ENCODE assay signal across 37 mouse cellular contexts in the genomic region with DNA sequence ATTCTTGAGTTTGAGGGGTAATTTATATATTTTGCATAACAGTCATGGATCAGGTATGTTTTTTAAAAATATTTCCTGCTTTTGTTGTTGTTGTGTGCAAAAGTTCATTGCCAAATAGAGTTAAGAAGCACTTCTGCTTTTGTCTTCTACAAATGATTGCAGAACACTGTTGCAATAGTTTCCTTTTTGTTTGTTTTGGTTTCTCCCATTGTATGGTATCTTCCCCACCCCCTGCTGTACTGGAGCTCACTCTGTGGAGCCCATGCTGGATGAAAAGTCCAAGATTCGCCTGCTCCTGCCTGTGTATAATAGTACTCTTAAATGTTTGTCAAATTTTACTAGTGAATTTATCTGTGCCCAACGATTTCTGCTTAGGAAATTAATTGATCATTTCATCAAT. TPM values are rescaled to one million over a fixed set of nuclear protein-coding genes. Genes with fewer than 3 reads are reported as not detected.
DNase-seq lines count a peak whose midpoint lies in the region; ATAC-seq and TF ChIP-seq lines count a peak whose summit lies in the region.
"Had no signal": no experiment of that assay in that cellular context is flagged by ENCODE, and none has a peak within 500 bp of the region (broad histone marks: within the 10 kb centered on the region; RNA-seq: fewer than 3 reads in every experiment).

No protein-coding gene starts in this region.

- no peak for ATAC-seq in liver, embryonic 12.5 days
- no peak for ATAC-seq in midbrain, embryonic 14.5 days (ENCODE audit: low FRiP score, low TSS enrichment)
- ATAC-seq in granulocyte monocyte progenitor cell, adult 5-6 weeks (replicated peaks; ENCODE audit: poor library complexity, severe bottlenecking) = peak; percentile 97
- peak; percentile 91 for ATAC-seq in monocyte, adult 5-6 weeks (replicated peaks; ENCODE audit: insufficient number of reproducible peaks, low FRiP score, low TSS enrichment, poor library complexity, severe bottlenecking)
- ATAC-seq: activated CD4-positive, CD25-positive, alpha-beta regulatory T cell, adult 4 months; hindbrain, embryonic 16.5 days; intestine, embryonic 16.5 days had no signal

- H3K4me3 ChIP-seq in liver, adult 2 months (ENCODE audit: insufficient read depth, low read depth, low read length) = no peak overlapping the region
- no peak overlapping the region for H3K4me3 ChIP-seq in liver, embryonic 12.5 days
- H3K4me3 ChIP-seq in midbrain, embryonic 14.5 days (replicated peaks; ENCODE audit: low read depth, low read length) = no peak overlapping the region
- H3K4me3 ChIP-seq in midbrain, embryonic 10.5 days = no peak overlapping the region
- H3K4me3 ChIP-seq: embryonic facial prominence, embryonic 13.5 days; erythroblast, embryonic 14.5 days; forebrain, embryonic 12.5 days; heart, embryonic 10.5 days; hindbrain, embryonic 10.5 days; layer of hippocampus, adult 2 months; limb, embryonic 12.5 days; megakaryocyte, embryonic 14.5 days; midbrain, embryonic 15.5 days; myocyte had no signal

- no peak for TF ChIP-seq POLR2A in liver, adult 2 months (IDR thresholded peaks at IDR 0.05; ENCODE audit: extremely low read depth, insufficient read depth, low read length)

- H3K9ac ChIP-seq in liver, adult 2 months (ENCODE audit: low read depth, low read length) = no peak overlapping the region
- H3K9ac ChIP-seq in liver, embryonic 12.5 days = no peak overlapping the region
- H3K9ac ChIP-seq in midbrain, embryonic 14.5 days (replicated peaks; ENCODE audit: low read length) = no peak overlapping the region
- H3K9ac ChIP-seq: embryonic facial prominence, embryonic 13.5 days; forebrain, embryonic 12.5 days; limb, embryonic 12.5 days; lung, embryonic 14.5 days; midbrain, embryonic 15.5 days had no signal

- TF ChIP-seq CTCF in liver, adult 2 months (IDR thresholded peaks at IDR 0.05; ENCODE audit: low read depth, low read length) = no peak

- H3K4me1 ChIP-seq in liver, adult 2 months (ENCODE audit: control insufficient read depth, insufficient read depth, low read length) = no peaks in the 10 kb centered on the region
- H3K4me1 ChIP-seq in liver, embryonic 12.5 days = no peaks in the 10 kb centered on the region
- no peaks in the 10 kb centered on the region for H3K4me1 ChIP-seq in midbrain, embryonic 14.5 days (ENCODE audit: control insufficient read depth, insufficient read depth, low read length)
- no peaks in the 10 kb centered on the region for H3K4me1 ChIP-seq in midbrain, embryonic 10.5 days
- H3K4me1 ChIP-seq: embryonic facial prominence, embryonic 13.5 days; forebrain, embryonic 12.5 days; heart, embryonic 10.5 days; limb, embryonic 12.5 days; megakaryocyte, embryonic 14.5 days; midbrain, embryonic 15.5 days had no signal

- peak; percentile 24 for DNase-seq in liver, adult 2 months (ENCODE audit: extremely low read depth, low read depth, low spot score)
- peak; percentile 9 for DNase-seq in midbrain, embryonic 14.5 days
- no peak for DNase-seq in midbrain, embryonic 10.5 days (ENCODE audit: low spot score)
- DNase-seq in layer of hippocampus, postnatal 10 days (ENCODE audit: low spot score in 2 of 2) = no peak
- DNase-seq in urinary bladder, postnatal 4 days (ENCODE audit: low spot score in 2 of 2) = no peak
- DNase-seq: adrenal gland, postnatal 10 days; cerebellum, adult 8-10 months; kidney, adult 9 months; kidney, postnatal 25 days; layer of hippocampus, postnatal 36 days; lung, embryonic 14.5 days; right cerebral cortex, adult 18-20 months had no signal

- no peaks in the 10 kb centered on the region for H3K27me3 ChIP-seq in liver, adult 2 months (ENCODE audit: control insufficient read depth, insufficient read depth, low read length)
- no peaks in the 10 kb centered on the region for H3K27me3 ChIP-seq in liver, embryonic 12.5 days (replicated peaks)
- no peaks in the 10 kb centered on the region for H3K27me3 ChIP-seq in midbrain, embryonic 14.5 days (ENCODE audit: control insufficient read depth, insufficient read depth, low read length)
- H3K27me3 ChIP-seq in midbrain, embryonic 10.5 days (ENCODE audit: low read depth, poor library complexity, severe bottlenecking) = no peaks in the 10 kb centered on the region
- H3K27me3 ChIP-seq: embryonic facial prominence, embryonic 13.5 days; forebrain, embryonic 12.5 days; limb, embryonic 12.5 days; megakaryocyte, embryonic 14.5 days; midbrain, embryonic 15.5 days had no signal

- no peak overlapping the region for H3K27ac ChIP-seq in liver, adult 2 months (replicated peaks; ENCODE audit: insufficient read depth, low read depth, low read length)
- no peak overlapping the region for H3K27ac ChIP-seq in liver, embryonic 12.5 days
- no peak overlapping the region for H3K27ac ChIP-seq in midbrain, embryonic 14.5 days (replicated peaks; ENCODE audit: low read depth, low read length)
- no peak overlapping the region for H3K27ac ChIP-seq in midbrain, embryonic 10.5 days (replicated peaks)
- H3K27ac ChIP-seq: embryonic facial prominence, embryonic 13.5 days; forebrain, embryonic 12.5 days; heart, embryonic 10.5 days; hindbrain, embryonic 10.5 days; layer of hippocampus, adult 2 months; limb, embryonic 12.5 days; midbrain, embryonic 15.5 days had no signal

- no peak overlapping the region for H3K4me2 ChIP-seq in liver, embryonic 12.5 days
- H3K4me2 ChIP-seq in midbrain, embryonic 14.5 days (ENCODE audit: low read length) = no peak overlapping the region
- H3K4me2 ChIP-seq: embryonic facial prominence, embryonic 13.5 days; forebrain, embryonic 12.5 days; limb, embryonic 12.5 days; lung, embryonic 14.5 days; midbrain, embryonic 15.5 days had no signal

- no peaks in the 10 kb centered on the region for H3K9me3 ChIP-seq in liver, embryonic 12.5 days (replicated peaks)
- no peaks in the 10 kb centered on the region for H3K9me3 ChIP-seq in midbrain, embryonic 14.5 days (ENCODE audit: control insufficient read depth, low read length)
- no peaks in the 10 kb centered on the region for H3K9me3 ChIP-seq in midbrain, embryonic 10.5 days (replicated peaks)
- H3K9me3 ChIP-seq: embryonic facial prominence, embryonic 13.5 days; forebrain, embryonic 12.5 days; heart, embryonic 10.5 days; hindbrain, embryonic 10.5 days; limb, embryonic 12.5 days; megakaryocyte, embryonic 14.5 days; midbrain, embryonic 15.5 days had no signal

- no peaks in the 10 kb centered on the region for H3K36me3 ChIP-seq in liver, adult 2 months (ENCODE audit: control insufficient read depth, insufficient read depth, low read length)
- H3K36me3 ChIP-seq in liver, embryonic 12.5 days = no peaks in the 10 kb centered on the region
- H3K36me3 ChIP-seq in midbrain, embryonic 14.5 days (ENCODE audit: control insufficient read depth, insufficient read depth, low read length) = no peaks in the 10 kb centered on the region
- H3K36me3 ChIP-seq in midbrain, embryonic 10.5 days = no peaks in the 10 kb centered on the region
- H3K36me3 ChIP-seq: embryonic facial prominence, embryonic 13.5 days; forebrain, embryonic 12.5 days; heart, embryonic 10.5 days; hindbrain, embryonic 10.5 days; limb, embryonic 12.5 days; midbrain, embryonic 15.5 days had no signal

- WGBS in liver, adult 2 months = 38% methylated on average over 2 of the region's 2 CpGs
- 30% methylated on average over 2 of the region's 2 CpGs for WGBS in liver, embryonic 12.5 days (ENCODE audit: insufficient replicate concordance)
- 55% methylated on average over 2 of the region's 2 CpGs for WGBS in midbrain, embryonic 14.5 days
- 56% methylated on average over 2 of the region's 2 CpGs for WGBS in midbrain, embryonic 10.5 days

- no peaks in the 10 kb centered on the region for H3K79me2 ChIP-seq in liver, adult 2 months (ENCODE audit: control insufficient read depth, insufficient read depth, low read length)

RNA-seq across cellular contexts. Expression of gene Glipr1l3, which starts 20.3 kb away (rescaled TPM):
- not detected in 2 replicates for total RNA-seq in liver, adult 2 months (2014; rRNA removed)
- not detected in 2 replicates for polyA plus RNA-seq in liver, adult 2 months (2012; rRNA removed)
- polyA plus RNA-seq in liver, embryonic 12.5 days (2016; fragmentation: Nextera tagmentation; extraction: Ambion mirVana) = not detected in 2 replicates
- polyA plus RNA-seq in midbrain, embryonic 14.5 days (2014; fragmentation: Nextera tagmentation; extraction: Ambion mirVana) = 0.33 and 0.59 TPM in 2 replicates
- not detected in 2 replicates for polyA plus RNA-seq in midbrain, embryonic 10.5 days (2016; fragmentation: Nextera tagmentation; extraction: Ambion mirVana)
- total RNA-seq in granulocyte monocyte progenitor cell, adult 5-6 weeks (2014; fragmentation: Nextera tagmentation) = not detected in 2 replicates
- not detected in 2 replicates for total RNA-seq in granulocyte monocyte progenitor cell, adult 5-6 weeks (2017)
- not detected in 3 replicates for total RNA-seq in monocyte, adult 5-6 weeks (2017)
- total RNA-seq in layer of hippocampus, postnatal 10 days (2021) = not detected
- total RNA-seq: adrenal gland, postnatal 10 days; gastrocnemius, adult 18-20 months; gastrocnemius, postnatal 4 days; layer of hippocampus, adult 2 months; layer of hippocampus, postnatal 36 days; left cerebral cortex, postnatal 14 days; MEL had no signal
- polyA plus RNA-seq: activated CD4-positive, CD25-positive, alpha-beta regulatory T cell, adult 4 months; C2C12; embryonic facial prominence, embryonic 13.5 days; erythroblast, embryonic 14.5 days; forebrain, embryonic 12.5 days; heart, embryonic 10.5 days; heart, embryonic 16.5 days; intestine, embryonic 16.5 days; limb, embryonic 12.5 days; lung, embryonic 14.5 days; myocyte; small intestine, adult 2 months; thymus, postnatal 0 days had no signal

RNA-seq across cellular contexts. Expression of gene Caps2, which starts 23.6 kb away (rescaled TPM):
- not detected in 2 replicates for total RNA-seq in liver, adult 2 months (2014; rRNA removed)
- polyA plus RNA-seq in liver, adult 2 months (2012; rRNA removed) = not detected in 2 replicates
- 0.07 TPM in 1 of 2 replicates, not detected in the other for polyA plus RNA-seq in liver, embryonic 12.5 days (2016; fragmentation: Nextera tagmentation; extraction: Ambion mirVana)
- 0.45 and 0.53 TPM in 2 replicates for polyA plus RNA-seq in midbrain, embryonic 14.5 days (2014; fragmentation: Nextera tagmentation; extraction: Ambion mirVana)
- 0.30 and 0.31 TPM in 2 replicates for polyA plus RNA-seq in midbrain, embryonic 10.5 days (2016; fragmentation: Nextera tagmentation; extraction: Ambion mirVana)
- total RNA-seq in granulocyte monocyte progenitor cell, adult 5-6 weeks (2014; fragmentation: Nextera tagmentation) = not detected in 2 replicates
- total RNA-seq in granulocyte monocyte progenitor cell, adult 5-6 weeks (2017) = not detected in 2 replicates
- total RNA-seq in monocyte, adult 5-6 weeks (2017) = not detected in 3 replicates
- under 1 TPM; 0.50 to 0.62 TPM for total RNA-seq in layer of hippocampus, postnatal 10 days (2021)
- total RNA-seq: adrenal gland, postnatal 10 days; gastrocnemius, adult 18-20 months; MEL had no signal
- polyA plus RNA-seq: activated CD4-positive, CD25-positive, alpha-beta regulatory T cell, adult 4 months; erythroblast, embryonic 14.5 days; small intestine, adult 2 months; thymus, postnatal 0 days had no signal

RNA-seq across cellular contexts. Expression of gene Glipr1l2, which starts 56.7 kb away (rescaled TPM):
- not detected in 2 replicates for total RNA-seq in liver, adult 2 months (2014; rRNA removed)
- polyA plus RNA-seq in liver, adult 2 months (2012; rRNA removed) = not detected in 2 replicates
- not detected in 2 replicates for polyA plus RNA-seq in liver, embryonic 12.5 days (2016; fragmentation: Nextera tagmentation; extraction: Ambion mirVana)
- not detected in 2 replicates for polyA plus RNA-seq in midbrain, embryonic 14.5 days (2014; fragmentation: Nextera tagmentation; extraction: Ambion mirVana)
- not detected in 2 replicates for polyA plus RNA-seq in midbrain, embryonic 10.5 days (2016; fragmentation: Nextera tagmentation; extraction: Ambion mirVana)
- not detected in 2 replicates for total RNA-seq in granulocyte monocyte progenitor cell, adult 5-6 weeks (2014; fragmentation: Nextera tagmentation)
- total RNA-seq in granulocyte monocyte progenitor cell, adult 5-6 weeks (2017) = not detected in 2 replicates
- total RNA-seq in monocyte, adult 5-6 weeks (2017) = not detected in 3 replicates
- total RNA-seq in layer of hippocampus, postnatal 10 days (2021) = not detected
- total RNA-seq: adrenal gland, postnatal 10 days; gastrocnemius, adult 18-20 months; gastrocnemius, postnatal 4 days; layer of hippocampus, adult 2 months; layer of hippocampus, postnatal 36 days; left cerebral cortex, postnatal 14 days; MEL had no signal
- polyA plus RNA-seq: activated CD4-positive, CD25-positive, alpha-beta regulatory T cell, adult 4 months; C2C12; embryonic facial prominence, embryonic 13.5 days; erythroblast, embryonic 14.5 days; forebrain, embryonic 12.5 days; heart, embryonic 10.5 days; heart, embryonic 16.5 days; hindbrain, embryonic 10.5 days; hindbrain, embryonic 16.5 days; intestine, embryonic 16.5 days; limb, embryonic 12.5 days; lung, embryonic 14.5 days; midbrain, embryonic 15.5 days; myocyte; neural tube, embryonic 14.5 days; small intestine, adult 2 months; thymus, postnatal 0 days had no signal

Comparison
In these comparisons a context has a peak if more than half of its experiments do, and no peak if none do; other contexts are left out.
1. DNase-seq: peak in liver, adult 2 months (single experiment) and midbrain, embryonic 14.5 days (single experiment); none in midbrain, embryonic 10.5 days (single experiment), layer of hippocampus, postnatal 10 days (0 of 2) and urinary bladder, postnatal 4 days (0 of 2).
2. ATAC-seq: peak in granulocyte monocyte progenitor cell, adult 5-6 weeks (single experiment) and monocyte, adult 5-6 weeks (single experiment); none in liver, embryonic 12.5 days (single experiment) and midbrain, embryonic 14.5 days (single experiment).